Mouse (Mus musculus): ENCODE results near the gene Klk12.

GRCm38 (mm10) chr7:43821581-43821980, 52.9 kb downstream of the Klk12 start:
- TF ChIP-seq CTCF (IDR thresholded peaks at IDR 0.05; ENCODE audit: low read depth, low read length) (no peak), POLR2AphosphoS5 (IDR thresholded peaks at IDR 0.05; ENCODE audit: insufficient replicate concordance, low read depth, low read length) (no peak)

Measured in G1E (cell line).